Mouse (Mus musculus): ENCODE measurements around the gene Frk.
"Not testable (repeated sequence)": the region's sequence is repeated elsewhere in the genome, so short reads cannot be mapped to it uniquely, and the experiment has no call there.

Frk gene

GRCm38 (mm10) chr10:34617216-34617615 lies 134.0 kb downstream of the Frk start:
- DNase-seq (ENCODE audit: low read depth, low spot score) = no peak

DNA sequence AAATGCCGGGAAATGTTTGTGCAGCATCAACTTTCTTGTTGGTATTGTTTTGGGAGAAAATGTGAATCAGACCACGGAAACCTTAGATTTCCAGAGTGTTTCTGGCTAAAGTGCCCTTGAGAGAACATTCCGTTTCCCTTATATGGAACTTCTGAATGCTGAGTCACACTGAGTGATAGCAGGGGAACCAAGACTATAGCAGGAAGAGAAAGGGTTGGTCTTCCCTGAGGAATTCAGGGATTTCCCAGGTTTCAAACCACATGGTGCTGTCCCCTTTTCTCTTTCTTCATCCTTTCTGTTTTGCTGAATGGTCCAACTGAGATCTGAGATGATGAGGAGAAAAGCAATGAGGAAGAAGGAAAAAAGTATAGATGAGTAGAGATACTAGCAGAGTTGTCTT lies 135.3 kb downstream of the Frk start:
- DNase-seq (ENCODE audit: low read depth, low spot score) = no peak

GRCm38 (mm10) chr10:34620540-34620939 lies 137.3 kb downstream of the Frk start:
- not testable (repeated sequence) for DNase-seq (ENCODE audit: low read depth, low spot score)

DNA sequence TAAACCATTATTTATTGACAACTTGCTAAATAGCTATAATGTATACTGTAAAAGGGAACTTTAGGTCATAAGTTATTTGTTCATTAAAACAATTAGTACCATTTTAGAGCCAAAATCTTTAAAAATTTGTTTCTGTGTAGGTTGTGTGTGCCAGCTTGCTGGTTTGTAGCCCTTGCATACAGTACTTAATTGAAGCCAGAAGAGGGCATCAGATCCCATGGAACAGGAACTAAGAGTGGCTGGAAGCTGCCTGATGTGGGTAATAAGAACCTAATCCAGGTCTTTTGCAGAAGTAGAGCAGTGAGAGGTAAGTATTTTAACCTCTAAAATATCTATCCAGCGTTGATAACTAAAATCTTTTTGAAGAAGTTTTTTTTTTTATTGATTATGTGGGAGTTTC lies 155.0 kb downstream of the Frk start:
- DNase-seq (ENCODE audit: low read depth, low spot score) = no peak
